Mouse (Mus musculus) embryonic facial prominence, embryonic 11.5 days (tissue): ENCODE results near the gene Zfp385b. TPM values are rescaled to one million over a fixed set of nuclear protein-coding genes. Genes with fewer than 3 reads are reported as not detected.

Experiments used
- ATAC-seq: fragments of 200-750 bp; cut with Nextera tagmentation; replicated peaks from 2 replicates; pipeline ENCODE4 v1.8.0; 2017; ENCODE audit warnings: low read depth; ENCODE audit not compliant: insufficient number of reproducible peaks, low FRiP score, low TSS enrichment
- DNase-seq: peaks from one replicate; pipeline ENCODE4 v3.0.0-alpha.2; 2015; ENCODE audit warnings: low spot score
- H3K27ac ChIP-seq: fragments of 300-500 bp; sonication (generic); replicated peaks from 2 replicates; pipeline ENCODE4 v1.5.1; 2014; ENCODE audit warnings: mild to moderate bottlenecking, low read depth, low read length, control low read depth
- H3K27me3 ChIP-seq: fragments of 300-500 bp; sonication (generic); 2 replicates; pipeline ENCODE4 v1.6.1; 2014; ENCODE audit warnings: mild to moderate bottlenecking, low read length, moderate library complexity, mixed read lengths; ENCODE audit not compliant: control insufficient read depth, insufficient read depth
- H3K36me3 ChIP-seq: fragments of 300-500 bp; sonication (generic); replicated peaks from 2 replicates; pipeline ENCODE4 v1.6.1; 2014; ENCODE audit warnings: low read depth, mild to moderate bottlenecking, low read length, moderate library complexity, mixed read lengths; ENCODE audit not compliant: control insufficient read depth, insufficient read depth
- H3K4me1 ChIP-seq: fragments of 300-500 bp; sonication (generic); 2 replicates; pipeline ENCODE4 v1.6.1; 2014; ENCODE audit warnings: low read length, mixed read lengths; ENCODE audit not compliant: control insufficient read depth, insufficient read depth
- H3K4me2 ChIP-seq: fragments of 300-500 bp; sonication (generic); 2 replicates; pipeline ENCODE4 v1.6.1; 2014; ENCODE audit warnings: low read depth, mild to moderate bottlenecking, control low read depth, low read length, moderate library complexity
- H3K4me3 ChIP-seq: fragments of 300-500 bp; sonication (generic); 2 replicates; pipeline ENCODE4 v1.5.1; 2014; ENCODE audit warnings: low read depth, low read length, control low read depth
- H3K9ac ChIP-seq: fragments of 300-500 bp; sonication (generic); replicated peaks from 2 replicates; pipeline ENCODE4 v1.6.1; 2014; ENCODE audit warnings: mild to moderate bottlenecking, control low read depth, low read length
- H3K9me3 ChIP-seq: fragments of 300-500 bp; sonication (generic); replicated peaks from 2 replicates; pipeline ENCODE4 v1.6.1; 2016; ENCODE audit warnings: mild to moderate bottlenecking, low read length, inconsistent platforms, mixed read lengths; ENCODE audit not compliant: control insufficient read depth
- WGBS: fragments of 180-500 bp; shearing (Covaris S2); extraction: QIAGEN DNeasy Blood & Tissue Kit; methylation state at CpG from one replicate; pipeline ENCODE4 v1.1.7; 2014; 5-methylcytosine and 5-hydroxymethylcytosine counted together
- polyA plus RNA-seq: library from polyadenylated mRNA; unstranded; fragments of >200 nt; fragmentation: Nextera tagmentation; extraction: Ambion mirVana; gene quantifications from 2 replicates; pipeline ENCODE4 v1.2.1, GENCODE M21; 2014

Gene Zfp385b
- polyA plus RNA-seq, 1 experiment from 2014 or later = 1.7 TPM

GRCm38 (mm10) chr2:77662171-77662570, 157.3 kb downstream of the Zfp385b start:
- ATAC-seq (no peak), DNase-seq (peak; percentile 7)
- Histone ChIP-seq H3K4me1 (no peaks in the 10 kb centered on the region), H3K4me3 (no peak overlapping the region), H3K36me3 (no peaks in the 10 kb centered on the region), H3K9ac (no peak overlapping the region), H3K27ac (no peak overlapping the region), H3K9me3 (no peaks in the 10 kb centered on the region), H3K27me3 (no peaks in the 10 kb centered on the region), H3K4me2 (no peak overlapping the region)
- 64% methylated on average over 5 of the region's 5 CpGs for WGBS

- H3K4me3 ChIP-seq = no peak overlapping the region
- 93% methylated on average over 2 of the region's 2 CpGs for WGBS
- H3K9me3 ChIP-seq = no peaks in the 10 kb centered on the region
- H3K9ac ChIP-seq = no peak overlapping the region
- no peaks in the 10 kb centered on the region for H3K4me1 ChIP-seq
- H3K27ac ChIP-seq = no peak overlapping the region
- H3K27me3 ChIP-seq = no peaks in the 10 kb centered on the region
- no peak for ATAC-seq
- no peak overlapping the region for H3K4me2 ChIP-seq
- DNase-seq = no peak
- H3K36me3 ChIP-seq = no peaks in the 10 kb centered on the region
Measured at GRCm38 (mm10) chr2:77653686-77654085, 165.8 kb downstream of the Zfp385b start.

DNA sequence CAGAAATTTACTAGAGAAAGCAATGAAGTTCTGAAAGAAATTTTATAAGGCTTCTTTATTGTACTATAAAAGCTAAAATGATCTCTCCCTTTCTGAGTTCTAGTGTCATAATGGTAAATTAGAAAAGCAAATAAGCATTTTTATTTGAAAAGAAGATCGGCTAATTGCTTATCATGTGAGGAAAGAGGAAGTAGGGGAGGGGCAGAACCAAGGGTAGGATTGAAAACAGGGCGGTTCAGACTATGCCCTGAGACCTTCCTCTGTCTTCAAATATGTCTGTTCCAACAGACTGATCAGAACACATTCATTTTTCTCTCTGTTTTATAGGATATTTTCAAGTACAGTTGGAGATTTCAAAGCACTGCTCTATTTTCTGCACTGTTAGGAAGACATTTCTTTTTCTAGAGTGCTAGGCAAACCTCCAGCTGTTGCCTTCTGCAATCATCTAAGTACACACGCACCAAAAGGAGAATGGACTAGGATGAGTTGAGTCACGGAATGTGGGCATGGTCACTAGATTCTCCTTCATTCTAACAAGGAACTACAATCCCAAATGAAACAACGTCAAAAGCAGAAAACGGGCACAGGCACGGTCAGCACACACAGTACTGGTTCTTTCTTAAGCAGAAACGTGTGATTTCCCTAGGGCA, 177.8 kb downstream of the Zfp385b start:
- Histone ChIP-seq H3K4me1 (no peaks in the 10 kb centered on the region), H3K27ac (no peak overlapping the region), H3K9ac (no peak overlapping the region), H3K4me3 (no peak overlapping the region), H3K4me2 (no peak overlapping the region), H3K9me3 (no peaks in the 10 kb centered on the region), H3K36me3 (no peaks in the 10 kb centered on the region), H3K27me3 (no peaks in the 10 kb centered on the region)
- ATAC-seq = no peak
- 89% methylated on average over 8 of the region's 8 CpGs for WGBS
- no peak for DNase-seq

GRCm38 (mm10) chr2:77639993-77640392, 179.4 kb downstream of the Zfp385b start:
- no peak overlapping the region for H3K4me2 ChIP-seq
- 90% methylated on average over 5 of the region's 5 CpGs for WGBS
- H3K36me3 ChIP-seq = no peaks in the 10 kb centered on the region
- DNase-seq (no peak), ATAC-seq (no peak)
- no peak overlapping the region for H3K27ac ChIP-seq
- H3K9me3 ChIP-seq = no peaks in the 10 kb centered on the region
- no peak overlapping the region for H3K4me3 ChIP-seq
- no peaks in the 10 kb centered on the region for H3K4me1 ChIP-seq
- H3K9ac ChIP-seq = no peak overlapping the region
- no peaks in the 10 kb centered on the region for H3K27me3 ChIP-seq

- Histone ChIP-seq H3K27ac (no peak overlapping the region), H3K4me1 (no peaks in the 10 kb centered on the region), H3K4me2 (no peak overlapping the region), H3K9me3 (no peaks in the 10 kb centered on the region), H3K36me3 (no peaks in the 10 kb centered on the region), H3K9ac (no peak overlapping the region), H3K27me3 (no peaks in the 10 kb centered on the region), H3K4me3 (no peak overlapping the region)
- DNase-seq (no peak), ATAC-seq (no peak)
- WGBS = 81% methylated on average over 3 of the region's 3 CpGs
Measured at GRCm38 (mm10) chr2:77631606-77632005, 187.8 kb downstream of the Zfp385b start.

GRCm38 (mm10) chr2:77627622-77628231, 191.7 kb downstream of the Zfp385b start:
- Histone ChIP-seq H3K9me3 (no peaks in the 10 kb centered on the region), H3K4me2 (no peak overlapping the region), H3K4me1 (no peaks in the 10 kb centered on the region), H3K27me3 (no peaks in the 10 kb centered on the region), H3K27ac (no peak overlapping the region), H3K4me3 (no peak overlapping the region), H3K9ac (no peak overlapping the region), H3K36me3 (no peaks in the 10 kb centered on the region)
- WGBS = 81% methylated on average over 3 of the region's 3 CpGs
- ATAC-seq (no peak), DNase-seq (no peak)

GRCm38 (mm10) chr2:77618686-77619085, 200.8 kb downstream of the Zfp385b start:
- no peaks in the 10 kb centered on the region for H3K4me1 ChIP-seq
- ATAC-seq (no peak), DNase-seq (no peak)
- H3K4me3 ChIP-seq = no peak overlapping the region
- no peaks in the 10 kb centered on the region for H3K36me3 ChIP-seq
- H3K27ac ChIP-seq = no peak overlapping the region
- no peak overlapping the region for H3K4me2 ChIP-seq
- WGBS = 85% methylated on average over 4 of the region's 4 CpGs
- H3K27me3 ChIP-seq = no peaks in the 10 kb centered on the region
- no peak overlapping the region for H3K9ac ChIP-seq
- H3K9me3 ChIP-seq = no peaks in the 10 kb centered on the region

GRCm38 (mm10) chr2:77610303-77610991, 209.0 kb downstream of the Zfp385b start:
- Histone ChIP-seq H3K9me3 (no peaks in the 10 kb centered on the region), H3K4me2 (no peak overlapping the region), H3K9ac (no peak overlapping the region), H3K4me3 (no peak overlapping the region), H3K27me3 (no peaks in the 10 kb centered on the region), H3K27ac (no peak overlapping the region), H3K36me3 (no peaks in the 10 kb centered on the region), H3K4me1 (no peaks in the 10 kb centered on the region)
- DNase-seq (no peak), ATAC-seq (no peak)
- 74% methylated on average over 7 of the region's 7 CpGs for WGBS
